Mouse (Mus musculus): Measurements from ENCODE around the gene Ptbp3.

Ptbp3 gene

DNA sequence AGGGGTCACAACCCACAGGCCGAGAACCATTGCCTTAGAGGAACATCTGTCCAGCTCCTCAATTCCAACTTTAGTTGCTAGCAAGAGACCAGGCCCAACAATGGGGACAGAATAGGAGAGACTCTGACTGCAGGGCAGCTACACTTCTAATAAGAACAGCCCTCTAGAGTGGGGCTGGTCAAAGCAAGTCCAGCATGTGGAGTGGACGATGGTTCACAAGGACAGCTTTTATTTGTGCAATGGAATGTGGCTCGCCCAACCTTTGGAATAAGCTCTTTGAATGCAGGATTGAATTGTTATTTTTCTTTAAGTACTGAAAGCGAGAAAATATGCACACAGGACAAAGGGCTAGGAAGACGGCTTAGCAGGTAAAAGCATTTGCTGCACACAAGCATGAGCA lies 122.7 kb downstream of the Ptbp3 start:
- DNase-seq = no peak

DNA sequence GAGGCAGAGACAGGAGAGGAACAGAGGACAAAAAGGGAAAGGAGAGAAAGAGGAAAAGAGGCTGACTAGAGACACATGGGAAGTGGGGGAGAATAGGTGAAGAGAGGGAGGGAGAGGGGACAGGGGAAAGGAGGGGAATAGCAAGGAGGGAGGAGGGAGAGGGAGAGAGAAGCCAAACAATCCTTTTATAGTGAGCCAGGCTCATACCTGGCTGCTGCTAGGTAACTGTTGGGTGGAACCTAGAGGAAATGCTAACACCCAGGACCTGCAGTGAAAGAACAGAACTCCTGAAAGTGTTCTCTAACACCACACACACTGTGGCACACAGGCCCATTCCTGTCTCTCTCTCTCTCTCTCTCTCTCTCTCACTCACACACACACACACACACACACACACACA lies 126.4 kb downstream of the Ptbp3 start:
- no peak for DNase-seq

DNA sequence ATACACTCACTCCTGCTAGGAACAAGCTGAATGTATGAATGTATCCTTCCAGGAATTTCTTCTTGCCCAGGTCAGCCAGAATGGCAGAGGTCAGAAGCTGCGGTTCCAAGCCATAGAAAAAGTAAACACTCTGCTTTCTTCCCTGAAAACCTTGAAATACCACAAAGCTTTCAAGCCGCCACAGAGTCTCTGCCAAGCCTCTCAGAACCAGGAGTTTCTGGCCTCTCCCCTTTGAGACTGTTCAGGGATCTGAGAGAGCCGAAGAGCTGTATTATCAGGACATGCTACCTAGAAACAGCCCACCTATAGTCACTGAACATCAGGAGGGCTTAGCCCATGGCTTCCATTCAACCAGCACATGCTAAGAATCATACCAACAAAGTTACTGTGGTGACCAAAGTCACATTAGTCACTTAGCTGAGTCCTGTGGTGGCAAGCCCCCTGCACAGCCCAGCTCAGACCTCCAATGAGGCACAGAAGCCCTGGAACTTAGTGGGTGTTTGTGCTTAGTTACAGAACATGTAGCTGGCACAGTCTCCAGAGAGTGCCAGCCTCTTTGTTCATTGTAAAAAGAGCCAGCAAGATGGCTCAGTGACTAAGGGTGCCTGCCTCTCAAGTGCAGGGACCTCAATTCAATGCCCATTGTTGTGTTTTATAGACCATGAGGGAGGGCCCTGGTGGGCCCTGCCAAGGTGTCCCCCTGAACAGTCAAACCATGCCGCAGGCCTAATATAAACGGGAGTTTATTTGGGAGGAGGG lies 127.0 kb downstream of the Ptbp3 start:
- no peak for DNase-seq

Measured in kidney, postnatal 10 days (tissue).